Mouse (Mus musculus) heart, postnatal 36 days (tissue): Measurements from ENCODE around the gene Skint6. TPM values are rescaled to one million over a fixed set of nuclear protein-coding genes. Genes with fewer than 3 reads are reported as not detected.
"Not testable (repeated sequence)": the region's sequence is repeated elsewhere in the genome, so short reads cannot be mapped to it uniquely, and the experiment has no call there.

Experiments
- DNase-seq, 2 experiments: peaks; one replicate each; pipeline ENCODE4 v3.0.0; 2021 to 2022
- intact Hi-C: fragments of 180-260 bp; cut with DNase I; formaldehyde crosslinking; loops from one replicate; pipeline ENCODE4 v1.15.1; 2025
- total RNA-seq, 2 experiments: library from RNA; stranded (reverse); gene quantifications; 2 replicates each; pipeline ENCODE4 v1.2.3; 2021

The Skint6 gene
- not detected for total RNA-seq

- DNase-seq: no peak
- intact Hi-C loops: no loop called here
Measured at GRCm38 (mm10) chr4:113286873-113287272, at the start of gene Skint6. TSS of gene Skint6 (minus strand) at chr4:113286973.

- intact Hi-C loops: no loop called here
- DNase-seq: no peak
Measured at GRCm38 (mm10) chr4:113320911-113321310, 34.1 kb upstream of the Skint6 start.

- intact Hi-C loops: no loop called here
- DNase-seq: no peak
Measured at GRCm38 (mm10) chr4:113301773-113302473, 15.2 kb upstream of the Skint6 start.

GRCm38 (mm10) chr4:113263363-113264060, 23.3 kb downstream of the Skint6 start:
- DNase-seq: no peak
- intact Hi-C loops: no loop called here

- intact Hi-C loops: no loop called here
- no peak for DNase-seq
Measured at GRCm38 (mm10) chr4:113245808-113246207, 41.0 kb downstream of the Skint6 start.

- intact Hi-C loops: no loop called here
- no peak for DNase-seq
Measured at GRCm38 (mm10) chr4:113067621-113068020, 219.2 kb downstream of the Skint6 start.

GRCm38 (mm10) chr4:112979160-112979559, 307.6 kb downstream of the Skint6 start:
- DNase-seq, intact Hi-C loops: not testable (repeated sequence)

GRCm38 (mm10) chr4:112790646-112791045, 496.1 kb downstream of the Skint6 start:
- DNase-seq: no peak
- intact Hi-C loops: no loop called here

- no peak for DNase-seq
- intact Hi-C loops: no loop called here
Measured at GRCm38 (mm10) chr4:112774766-112775165, 512.0 kb downstream of the Skint6 start, which contains the start of gene Skint10. TSS of gene Skint10 (minus strand) at chr4:112774866.
